Mouse (Mus musculus): ENCODE results near the gene Filip1l. TPM values are rescaled to one million over a fixed set of nuclear protein-coding genes. Genes with fewer than 3 reads are reported as not detected.
A peak's percentile ranks its signal among the peaks of the same experiment; 100 is the strongest.

Gene Filip1l
- polyA plus RNA-seq, 1 experiment from 2014 or later, result 9.4 TPM

DNA sequence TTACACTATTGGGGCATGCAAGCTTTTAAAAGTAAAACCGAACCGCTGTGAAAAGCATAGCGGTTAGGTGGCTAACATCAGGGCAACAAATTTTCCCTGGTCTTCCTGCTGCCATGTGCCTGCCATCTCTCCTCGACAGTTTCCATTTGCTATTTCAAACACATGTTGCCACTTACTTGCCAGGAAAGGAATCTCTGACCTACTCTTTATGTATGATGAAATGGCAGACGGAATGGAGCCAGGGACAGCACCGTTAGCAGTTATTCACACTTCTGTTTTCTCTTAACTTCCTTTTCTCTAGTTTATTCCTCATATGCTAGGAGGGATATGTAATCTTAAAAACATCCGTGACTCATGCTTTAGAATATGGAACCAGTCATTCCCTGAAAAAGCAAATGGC is 183.6 kb downstream of the Filip1l start:
- Histone ChIP-seq H3K36me3 (ENCODE audit: control insufficient read depth, insufficient read depth, low read length) (no peaks in the 10 kb centered on the region), H3K27me3 (replicated peaks; ENCODE audit: control insufficient read depth, insufficient read depth, low read length) (no peaks in the 10 kb centered on the region), H3K9me3 (ENCODE audit: control insufficient read depth, low read length) (no peaks in the 10 kb centered on the region), H3K9ac (ENCODE audit: low read depth, low read length) (no peak overlapping the region), H3K4me1 (replicated peaks; ENCODE audit: control insufficient read depth, insufficient read depth, low read length) (no peaks in the 10 kb centered on the region; the same call in 1 of the 2 replicates), H3K4me2 (no peak overlapping the region), H3K4me3 (ENCODE audit: low read depth, low read length) (no peak overlapping the region), H3K27ac (ENCODE audit: low read depth, low read length) (no peak overlapping the region)
- DNase-seq (ENCODE audit: low spot score), result no peak
- no peak for ATAC-seq (replicated peaks; ENCODE audit: low FRiP score)
- WGBS, result 77% methylated on average over 7 of the region's 7 CpGs

DNA sequence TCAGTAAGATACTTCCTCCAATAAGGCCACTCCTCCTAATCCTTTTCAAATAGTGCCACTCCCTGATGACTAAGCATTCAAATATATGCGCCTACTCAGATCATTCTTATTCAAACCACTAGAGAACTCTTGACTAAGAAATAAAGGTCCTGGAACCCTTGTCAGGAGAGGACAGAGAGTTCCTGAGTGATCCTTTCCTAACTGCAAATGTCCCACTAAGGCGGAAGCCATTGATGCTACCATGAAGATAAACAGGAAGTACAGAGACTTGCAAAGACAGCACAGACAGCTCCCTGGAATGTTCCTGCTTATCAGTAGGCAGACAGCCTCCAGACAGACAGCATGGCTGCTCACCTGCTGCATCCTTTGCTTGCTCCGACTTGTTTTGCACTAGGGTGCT is 190.3 kb downstream of the Filip1l start:
- H3K36me3 ChIP-seq (ENCODE audit: control insufficient read depth, insufficient read depth, low read length), result no peaks in the 10 kb centered on the region
- H3K4me2 ChIP-seq, result no peak overlapping the region
- no peak overlapping the region for H3K9ac ChIP-seq (ENCODE audit: low read depth, low read length)
- H3K4me3 ChIP-seq (ENCODE audit: low read depth, low read length), result no peak overlapping the region
- no peaks in the 10 kb centered on the region; the same call in 1 of the 2 replicates for H3K4me1 ChIP-seq (replicated peaks; ENCODE audit: control insufficient read depth, insufficient read depth, low read length)
- H3K27ac ChIP-seq (ENCODE audit: low read depth, low read length), result no peak overlapping the region
- 80% methylated on average over 3 of the region's 3 CpGs for WGBS
- no peaks in the 10 kb centered on the region for H3K27me3 ChIP-seq (replicated peaks; ENCODE audit: control insufficient read depth, insufficient read depth, low read length)
- DNase-seq (ENCODE audit: low spot score), result no peak
- H3K9me3 ChIP-seq (ENCODE audit: control insufficient read depth, low read length), result no peaks in the 10 kb centered on the region
- no peak; the same call in 1 of the 2 replicates for ATAC-seq (replicated peaks; ENCODE audit: low FRiP score)

DNA sequence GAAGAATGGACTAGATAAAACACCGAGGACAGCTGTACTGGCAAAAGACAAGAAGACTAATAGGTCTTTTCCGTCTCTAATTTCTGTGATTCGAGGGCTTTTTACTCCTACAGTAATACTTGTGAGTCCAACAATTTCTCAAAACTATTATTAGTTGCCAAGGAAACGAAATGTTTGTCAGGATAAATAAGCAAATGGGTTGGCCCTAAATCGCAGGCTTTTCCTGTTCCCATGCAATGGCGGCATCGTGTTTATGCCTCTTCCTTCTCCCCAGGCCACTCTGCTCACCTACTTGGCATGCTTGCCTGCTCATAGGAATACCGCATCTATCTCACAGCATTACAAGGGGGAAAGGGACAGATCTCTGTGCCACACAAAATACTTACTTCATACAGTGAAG is 191.5 kb downstream of the Filip1l start:
- DNase-seq (ENCODE audit: low spot score) (no peak), ATAC-seq (replicated peaks; ENCODE audit: low FRiP score) (no peak)
- Histone ChIP-seq H3K4me2 (no peak overlapping the region), H3K27me3 (replicated peaks; ENCODE audit: control insufficient read depth, insufficient read depth, low read length) (no peaks in the 10 kb centered on the region), H3K9me3 (ENCODE audit: control insufficient read depth, low read length) (no peaks in the 10 kb centered on the region), H3K9ac (ENCODE audit: low read depth, low read length) (no peak overlapping the region), H3K27ac (ENCODE audit: low read depth, low read length) (no peak overlapping the region), H3K36me3 (ENCODE audit: control insufficient read depth, insufficient read depth, low read length) (no peaks in the 10 kb centered on the region), H3K4me3 (ENCODE audit: low read depth, low read length) (no peak overlapping the region), H3K4me1 (replicated peaks; ENCODE audit: control insufficient read depth, insufficient read depth, low read length) (no peaks in the 10 kb centered on the region; the same call in 1 of the 2 replicates)
- WGBS, result 71% methylated on average over 8 of the region's 8 CpGs

DNA sequence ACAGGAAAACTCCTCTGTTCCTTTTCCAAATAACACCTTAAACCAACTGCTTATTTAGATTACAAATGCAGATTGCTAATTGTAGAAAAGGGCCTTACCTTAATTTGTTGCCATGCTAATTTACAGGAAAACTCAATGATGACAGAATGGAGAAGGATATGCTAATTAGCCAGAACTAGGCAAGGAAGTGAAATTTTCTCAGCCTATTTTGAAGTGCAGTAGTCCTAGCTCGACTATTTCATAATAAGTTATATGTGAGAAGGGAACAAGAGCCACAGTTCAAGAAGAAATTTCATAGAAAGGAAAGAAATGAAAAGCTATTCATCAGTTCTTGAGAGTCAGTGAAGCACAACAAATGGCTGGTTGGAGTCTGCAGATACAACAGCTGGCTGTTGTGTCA is 193.5 kb downstream of the Filip1l start:
- no peak overlapping the region for H3K27ac ChIP-seq (ENCODE audit: low read depth, low read length)
- no peaks in the 10 kb centered on the region; the same call in 1 of the 2 replicates for H3K4me1 ChIP-seq (replicated peaks; ENCODE audit: control insufficient read depth, insufficient read depth, low read length)
- H3K9ac ChIP-seq (ENCODE audit: low read depth, low read length), result no peak overlapping the region
- no peak overlapping the region for H3K4me3 ChIP-seq (ENCODE audit: low read depth, low read length)
- ATAC-seq (replicated peaks; ENCODE audit: low FRiP score), result no peak
- no peaks in the 10 kb centered on the region for H3K27me3 ChIP-seq (replicated peaks; ENCODE audit: control insufficient read depth, insufficient read depth, low read length)
- 67% methylated on average over 1 of the region's 1 CpGs for WGBS
- H3K4me2 ChIP-seq, result no peak overlapping the region
- no peak for DNase-seq (ENCODE audit: low spot score)
- H3K9me3 ChIP-seq (ENCODE audit: control insufficient read depth, low read length), result no peaks in the 10 kb centered on the region
- no peaks in the 10 kb centered on the region for H3K36me3 ChIP-seq (ENCODE audit: control insufficient read depth, insufficient read depth, low read length)

DNA sequence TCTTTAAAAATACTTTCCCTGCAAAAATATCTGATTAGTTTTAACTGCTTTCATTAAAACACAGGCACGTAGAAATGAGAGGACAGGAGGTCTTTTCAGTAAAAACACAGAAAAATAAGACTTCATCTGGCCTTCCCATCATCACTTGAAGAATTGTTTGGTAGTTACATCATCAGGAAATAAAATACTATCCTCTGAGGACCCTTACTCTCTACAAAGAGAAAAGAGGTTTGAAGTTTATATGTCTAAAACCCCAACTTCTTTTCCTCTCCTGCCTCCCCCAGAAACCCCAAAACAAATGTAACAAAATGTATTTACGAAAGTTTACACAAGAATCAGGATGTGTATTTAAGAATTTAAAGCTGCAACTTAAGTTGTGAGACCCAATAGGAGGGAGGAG is 195.7 kb downstream of the Filip1l start:
- H3K4me3 ChIP-seq (ENCODE audit: low read depth, low read length), result peak overlapping the region; percentile 68
- H3K9me3 ChIP-seq (ENCODE audit: control insufficient read depth, low read length), result no peaks in the 10 kb centered on the region
- no peak overlapping the region for H3K27ac ChIP-seq (ENCODE audit: low read depth, low read length)
- no peaks in the 10 kb centered on the region for H3K36me3 ChIP-seq (ENCODE audit: control insufficient read depth, insufficient read depth, low read length)
- peak overlapping the region; percentile 76; the same call in 1 of the 2 replicates for H3K9ac ChIP-seq (ENCODE audit: low read depth, low read length)
- no peaks in the 10 kb centered on the region for H3K27me3 ChIP-seq (replicated peaks; ENCODE audit: control insufficient read depth, insufficient read depth, low read length)
- H3K4me1 ChIP-seq (replicated peaks; ENCODE audit: control insufficient read depth, insufficient read depth, low read length), result no peaks in the 10 kb centered on the region; the same call in 1 of the 2 replicates
- ATAC-seq (replicated peaks; ENCODE audit: low FRiP score) (no peak), DNase-seq (ENCODE audit: low spot score) (no peak)
- WGBS, result 52% methylated on average over 2 of the region's 2 CpGs
- peak overlapping the region; percentile 80 for H3K4me2 ChIP-seq

DNA sequence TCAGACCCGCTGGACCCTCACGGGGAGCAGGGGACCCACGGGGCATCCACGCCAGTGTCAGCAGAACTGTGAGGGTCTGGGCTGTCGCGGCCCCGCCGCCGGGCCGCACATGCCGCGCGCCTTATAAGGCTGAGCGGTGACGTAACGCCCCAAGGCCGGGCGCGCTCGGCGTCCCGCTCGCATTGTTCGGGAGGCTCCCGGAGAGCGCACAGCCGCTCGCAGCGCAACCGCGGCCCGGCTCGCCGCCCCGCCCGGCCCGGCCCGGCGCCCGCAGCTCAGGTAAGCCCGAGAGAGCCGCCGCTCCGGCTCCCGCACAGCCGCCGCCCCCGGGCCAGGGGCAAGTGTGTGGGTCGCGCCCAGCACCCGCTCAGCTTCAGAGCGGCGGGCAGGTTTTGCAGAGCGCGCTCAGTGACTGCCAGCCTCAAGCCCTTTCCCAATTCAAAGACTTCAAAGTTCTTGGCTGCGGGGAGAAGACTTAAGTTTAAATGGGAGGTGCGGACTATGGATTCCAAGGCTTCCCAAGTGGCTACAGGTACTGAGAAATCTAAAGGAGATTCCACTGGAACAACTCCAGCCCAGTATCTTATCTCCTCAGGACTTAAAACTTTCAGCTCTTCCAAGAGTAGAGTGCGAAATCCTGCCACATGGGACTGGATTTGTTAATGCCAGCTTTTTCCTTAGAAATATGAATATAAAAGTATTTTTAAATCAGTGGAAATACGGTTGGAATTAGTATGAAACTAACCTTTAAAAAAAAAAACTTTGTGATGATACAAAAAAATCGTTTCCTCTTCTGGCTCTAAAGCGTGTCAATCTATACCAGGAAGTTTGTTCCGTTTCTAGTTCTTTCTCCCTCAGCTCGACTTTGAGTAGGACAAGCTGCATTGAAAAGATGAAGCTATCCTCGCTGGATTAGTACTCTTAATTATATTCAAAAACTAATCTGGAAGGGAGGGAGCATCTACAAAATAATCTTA is 196.5 kb downstream of the Filip1l start:
- ATAC-seq (replicated peaks; ENCODE audit: low FRiP score), result peak; percentile 93
- peak overlapping the region; percentile 76 for H3K9ac ChIP-seq (ENCODE audit: low read depth, low read length)
- no peaks in the 10 kb centered on the region for H3K36me3 ChIP-seq (ENCODE audit: control insufficient read depth, insufficient read depth, low read length)
- no peaks in the 10 kb centered on the region; the same call in 1 of the 2 replicates for H3K4me1 ChIP-seq (replicated peaks; ENCODE audit: control insufficient read depth, insufficient read depth, low read length)
- H3K9me3 ChIP-seq (ENCODE audit: control insufficient read depth, low read length), result no peaks in the 10 kb centered on the region
- peak overlapping the region; percentile 80 for H3K4me2 ChIP-seq
- DNase-seq (ENCODE audit: low spot score), result peak; percentile 75
- 1% methylated on average over 64 of the region's 64 CpGs for WGBS
- no peak overlapping the region for H3K27ac ChIP-seq (ENCODE audit: low read depth, low read length)
- peak overlapping the region; percentile 68 for H3K4me3 ChIP-seq (ENCODE audit: low read depth, low read length)
- H3K27me3 ChIP-seq (replicated peaks; ENCODE audit: control insufficient read depth, insufficient read depth, low read length), result no peaks in the 10 kb centered on the region

DNA sequence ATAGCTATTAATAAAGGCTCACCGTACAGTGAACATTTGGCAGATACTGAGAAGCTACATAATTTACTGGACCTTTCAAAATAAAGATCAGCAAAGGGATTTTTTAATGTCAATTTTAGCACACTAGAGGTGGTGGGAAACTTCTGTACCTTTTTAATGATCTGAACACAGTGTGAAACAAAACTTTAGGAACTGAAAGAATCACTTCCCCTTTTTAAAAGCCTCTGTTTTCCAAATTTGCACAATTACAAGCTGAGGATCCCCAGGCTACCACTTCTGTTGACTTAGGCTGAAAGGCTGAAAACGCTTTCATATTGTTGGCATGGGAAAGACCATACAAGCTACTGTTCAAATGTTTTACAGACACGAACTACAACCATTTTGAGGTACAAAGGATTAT is 197.2 kb downstream of the Filip1l start:
- ATAC-seq (replicated peaks; ENCODE audit: low FRiP score), result no peak
- Histone ChIP-seq H3K4me1 (replicated peaks; ENCODE audit: control insufficient read depth, insufficient read depth, low read length) (no peaks in the 10 kb centered on the region), H3K9ac (ENCODE audit: low read depth, low read length) (no peak overlapping the region), H3K9me3 (ENCODE audit: control insufficient read depth, low read length) (no peaks in the 10 kb centered on the region), H3K27ac (ENCODE audit: low read depth, low read length) (no peak overlapping the region), H3K36me3 (ENCODE audit: control insufficient read depth, insufficient read depth, low read length) (no peaks in the 10 kb centered on the region), H3K27me3 (replicated peaks; ENCODE audit: control insufficient read depth, insufficient read depth, low read length) (no peaks in the 10 kb centered on the region), H3K4me3 (ENCODE audit: low read depth, low read length) (peak overlapping the region; percentile 10; the same call in 1 of the 2 replicates), H3K4me2 (peak overlapping the region; percentile 80)
- 35% methylated on average over 3 of the region's 3 CpGs for WGBS
- no peak for DNase-seq (ENCODE audit: low spot score)

DNA sequence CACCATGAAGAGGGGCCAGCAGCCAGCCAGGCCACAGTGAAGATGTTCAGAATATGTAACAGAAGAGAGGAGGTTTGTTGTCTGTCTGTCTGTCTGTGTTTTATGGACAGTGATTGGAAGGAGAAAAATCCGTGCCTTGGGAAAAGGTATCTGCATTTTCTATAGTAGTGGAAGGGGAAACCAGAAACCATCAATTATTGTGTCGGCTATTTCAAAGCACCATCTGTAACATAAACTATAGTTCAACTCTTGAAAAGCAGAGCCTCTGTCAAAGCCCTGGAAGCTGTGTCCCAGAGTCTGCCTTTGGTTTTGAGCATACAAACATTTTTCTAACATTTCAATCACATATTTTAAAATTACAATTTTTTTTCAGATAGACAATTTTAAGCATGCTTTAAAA is 197.9 kb downstream of the Filip1l start:
- no peaks in the 10 kb centered on the region for H3K4me1 ChIP-seq (replicated peaks; ENCODE audit: control insufficient read depth, insufficient read depth, low read length)
- 35% methylated on average over 2 of the region's 2 CpGs for WGBS
- no peak for DNase-seq (ENCODE audit: low spot score)
- no peaks in the 10 kb centered on the region for H3K27me3 ChIP-seq (replicated peaks; ENCODE audit: control insufficient read depth, insufficient read depth, low read length)
- no peak overlapping the region for H3K9ac ChIP-seq (ENCODE audit: low read depth, low read length)
- no peak overlapping the region for H3K27ac ChIP-seq (ENCODE audit: low read depth, low read length)
- H3K9me3 ChIP-seq (ENCODE audit: control insufficient read depth, low read length), result no peaks in the 10 kb centered on the region
- peak overlapping the region; percentile 34 for H3K4me2 ChIP-seq
- H3K4me3 ChIP-seq (ENCODE audit: low read depth, low read length), result 0 out of 2 replicates have a peak overlapping the region, but pooled peaks have one; percentile 7
- H3K36me3 ChIP-seq (ENCODE audit: control insufficient read depth, insufficient read depth, low read length), result no peaks in the 10 kb centered on the region
- ATAC-seq (replicated peaks; ENCODE audit: low FRiP score), result no peak

DNA sequence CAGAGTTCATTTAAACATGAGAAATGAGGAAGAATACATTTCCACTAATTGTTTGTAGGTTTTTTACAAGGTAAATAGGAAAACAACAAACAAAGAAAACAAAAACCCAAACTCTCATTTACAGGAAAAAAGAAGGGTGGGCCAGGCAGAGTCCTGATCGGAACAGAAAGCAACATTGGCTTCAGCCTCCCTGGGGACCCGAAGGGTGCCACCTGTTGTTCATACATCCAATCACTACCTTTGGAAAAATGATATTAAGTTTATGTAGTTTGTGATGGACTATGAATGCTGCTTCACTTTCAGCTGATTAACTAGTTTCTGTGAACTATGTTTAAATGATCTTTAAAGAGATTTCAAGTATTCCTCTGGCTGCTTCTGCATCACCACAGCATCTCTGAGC is 198.7 kb downstream of the Filip1l start:
- Histone ChIP-seq H3K9me3 (ENCODE audit: control insufficient read depth, low read length) (no peaks in the 10 kb centered on the region), H3K4me2 (no peak overlapping the region), H3K9ac (ENCODE audit: low read depth, low read length) (no peak overlapping the region), H3K4me1 (replicated peaks; ENCODE audit: control insufficient read depth, insufficient read depth, low read length) (no peaks in the 10 kb centered on the region), H3K27ac (ENCODE audit: low read depth, low read length) (no peak overlapping the region), H3K4me3 (ENCODE audit: low read depth, low read length) (no peak overlapping the region), H3K27me3 (replicated peaks; ENCODE audit: control insufficient read depth, insufficient read depth, low read length) (no peaks in the 10 kb centered on the region), H3K36me3 (ENCODE audit: control insufficient read depth, insufficient read depth, low read length) (no peaks in the 10 kb centered on the region)
- DNase-seq (ENCODE audit: low spot score), result no peak
- WGBS, result 85% methylated on average over 2 of the region's 2 CpGs
- no peak for ATAC-seq (replicated peaks; ENCODE audit: low FRiP score)
